Mouse (Mus musculus): ENCODE results near the gene Cd7.
"Not testable (repeated sequence)": the region's sequence is repeated elsewhere in the genome, so short reads cannot be mapped to it uniquely, and the experiment has no call there.

Cd7 gene

GRCm38 (mm10) chr11:121047826-121048399 lies 8.7 kb upstream of the Cd7 start:
- peak; percentile 32 for DNase-seq (ENCODE audit: extremely low spot score)

- no peak for DNase-seq (ENCODE audit: extremely low spot score)
These were observed 6.1 kb upstream of the Cd7 start for GRCm38 (mm10) chr11:121045286-121045685.

GRCm38 (mm10) chr11:121043025-121043424 lies 3.8 kb upstream of the Cd7 start:
- DNase-seq (ENCODE audit: extremely low spot score): not testable (repeated sequence)

GRCm38 (mm10) chr11:121042480-121042879 lies 3.3 kb upstream of the Cd7 start:
- DNase-seq (ENCODE audit: extremely low spot score): no peak

- DNase-seq (ENCODE audit: extremely low spot score): no peak
These were observed 2.4 kb upstream of the Cd7 start for GRCm38 (mm10) chr11:121041636-121042035.

GRCm38 (mm10) chr11:121041212-121041611 lies 2.0 kb upstream of the Cd7 start:
- peak; percentile 80 for DNase-seq (ENCODE audit: extremely low spot score)

- no peak for DNase-seq (ENCODE audit: extremely low spot score)
These were observed 615 bp downstream of the Cd7 start for GRCm38 (mm10) chr11:121038366-121039240.

GRCm38 (mm10) chr11:121033118-121033517 lies 6.1 kb downstream of the Cd7 start:
- no peak for DNase-seq (ENCODE audit: extremely low spot score)

- no peak for DNase-seq (ENCODE audit: extremely low spot score)
These were observed 12.0 kb downstream of the Cd7 start for GRCm38 (mm10) chr11:121027259-121027658.

GRCm38 (mm10) chr11:121024163-121024562 lies 15.1 kb downstream of the Cd7 start:
- no peak for DNase-seq (ENCODE audit: extremely low spot score)

- no peak for DNase-seq (ENCODE audit: extremely low spot score)
These were observed 19.7 kb downstream of the Cd7 start for GRCm38 (mm10) chr11:121019501-121019900.

GRCm38 (mm10) chr11:121017703-121018102 lies 21.5 kb downstream of the Cd7 start:
- peak; percentile 48 for DNase-seq (ENCODE audit: extremely low spot score)

GRCm38 (mm10) chr11:121015472-121015871 lies 23.7 kb downstream of the Cd7 start:
- DNase-seq (ENCODE audit: extremely low spot score): no peak

- DNase-seq (ENCODE audit: extremely low spot score): no peak
These were observed 24.3 kb downstream of the Cd7 start for GRCm38 (mm10) chr11:121014896-121015300.

GRCm38 (mm10) chr11:121013656-121014055 lies 25.6 kb downstream of the Cd7 start:
- DNase-seq (ENCODE audit: extremely low spot score): no peak

GRCm38 (mm10) chr11:121010044-121010755 lies 29.0 kb downstream of the Cd7 start:
- no peak for DNase-seq (ENCODE audit: extremely low spot score)

- no peak for DNase-seq (ENCODE audit: extremely low spot score)
These were observed 33.0 kb downstream of the Cd7 start for GRCm38 (mm10) chr11:121006184-121006583.

GRCm38 (mm10) chr11:121004281-121004680 lies 34.9 kb downstream of the Cd7 start:
- DNase-seq (ENCODE audit: extremely low spot score): no peak

- DNase-seq (ENCODE audit: extremely low spot score): no peak
These were observed 37.3 kb downstream of the Cd7 start for GRCm38 (mm10) chr11:121001966-121002365.

- no peak for DNase-seq (ENCODE audit: extremely low spot score)
These were observed 44.5 kb downstream of the Cd7 start for GRCm38 (mm10) chr11:120994741-120995140.

- DNase-seq (ENCODE audit: extremely low spot score): no peak
These were observed 45.6 kb downstream of the Cd7 start for GRCm38 (mm10) chr11:120993586-120993985.

- DNase-seq (ENCODE audit: extremely low spot score): no peak
These were observed 46.1 kb downstream of the Cd7 start for GRCm38 (mm10) chr11:120993080-120993479.

GRCm38 (mm10) chr11:120991791-120992190 lies 47.4 kb downstream of the Cd7 start:
- no peak for DNase-seq (ENCODE audit: extremely low spot score)

Measured in embryo, embryonic 9.5 days (tissue).